Mouse (Mus musculus): ENCODE data around the gene Zim1. TPM values are rescaled to one million over a fixed set of nuclear protein-coding genes. Genes with fewer than 3 reads are reported as not detected.
A peak's percentile ranks its signal among the peaks of the same experiment; 100 is the strongest.

Zim1 gene
- total and polyA plus RNA-seq, 3 experiments: not detected

DNA sequence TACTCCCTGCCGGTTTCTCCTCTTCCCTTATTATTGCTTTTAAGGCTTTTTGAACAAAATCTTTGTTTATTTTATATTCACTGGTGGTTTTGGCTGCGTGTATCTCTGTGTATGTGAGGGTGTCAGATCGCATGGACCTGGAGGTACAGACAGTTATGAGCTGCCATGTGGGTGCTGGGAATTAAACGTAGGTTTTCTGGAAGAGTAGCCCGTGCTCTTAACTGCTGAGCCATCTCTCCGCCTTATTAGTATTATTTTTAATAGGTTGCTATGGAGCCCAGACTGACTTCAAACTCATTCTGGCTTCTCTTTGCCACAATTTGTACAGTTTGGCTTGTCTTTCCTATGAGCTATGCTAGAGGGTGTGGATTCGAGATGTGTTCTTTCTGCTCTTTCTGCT lies 32.8 kb downstream of the Zim1 start:
- H3K27me3 ChIP-seq (ENCODE audit: control insufficient read depth in 1 of 2, insufficient read depth in 2 of 2, low read length in 2 of 2): no peaks in the 10 kb centered on the region
- H3K9ac ChIP-seq (ENCODE audit: control insufficient read depth, low read depth, low read length, poor library complexity, severe bottlenecking): no peak overlapping the region
- TF ChIP-seq BHLHE40 (IDR thresholded peaks at IDR 0.05; ENCODE audit: borderline replicate concordance, low read depth, low read length) (no peak), MEF2A (IDR thresholded peaks at IDR 0.05; ENCODE audit: extremely low read depth, insufficient replicate concordance, low read depth, low read length, poor library complexity, severe bottlenecking) (no peak), EP300 (IDR thresholded peaks at IDR 0.05; ENCODE audit: low read depth in 1 of 2, low read length in 2 of 2) (no peak), UBTF (IDR thresholded peaks at IDR 0.05; ENCODE audit: borderline replicate concordance, insufficient read depth, low read depth, low read length) (no peak), KAT2A (conservative IDR thresholded peaks at IDR 0.05; ENCODE audit: low read depth, low read length) (no peak)
- H3K4me3 ChIP-seq (ENCODE audit: control insufficient read depth in 1 of 2, insufficient read depth in 1 of 2, low read depth in 2 of 2, low read length in 2 of 2): no peak overlapping the region
- H3K79me2 ChIP-seq (ENCODE audit: control insufficient read depth, insufficient read depth, low read length, poor library complexity): no peaks in the 10 kb centered on the region
- no peaks in the 10 kb centered on the region for H3K36me3 ChIP-seq (ENCODE audit: control insufficient read depth in 1 of 2, insufficient read depth in 2 of 2, low read length in 2 of 2)
- no peak overlapping the region for H3K27ac ChIP-seq (ENCODE audit: control insufficient read depth, low read depth, low read length)
- H3K4me1 ChIP-seq (ENCODE audit: control insufficient read depth in 1 of 2, insufficient read depth in 2 of 2, low read length in 2 of 2): no peaks in the 10 kb centered on the region
- no peaks in the 10 kb centered on the region for H3K9me3 ChIP-seq (replicated peaks; ENCODE audit: insufficient read depth, low read length)
- no peak for DNase-seq (ENCODE audit: low read depth, low spot score)

DNA sequence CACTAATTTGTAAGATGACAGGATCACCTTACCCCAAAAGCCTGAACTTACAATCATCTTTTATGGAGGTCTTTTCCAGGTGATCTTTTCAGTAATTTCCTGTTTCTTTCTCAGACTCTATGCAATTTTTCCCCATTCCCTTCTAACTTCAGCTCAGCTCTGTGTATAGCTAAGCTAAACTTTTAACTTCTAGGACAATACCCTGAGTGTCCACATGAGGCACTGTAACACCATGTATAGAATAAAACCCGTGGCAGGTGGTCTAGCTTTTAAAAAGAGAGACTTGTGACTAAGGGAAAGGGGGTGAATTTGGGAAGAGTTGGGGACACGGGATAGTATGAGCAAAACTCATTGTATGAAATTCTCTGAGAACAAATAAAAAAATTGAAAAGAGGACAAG lies 36.6 kb downstream of the Zim1 start:
- Histone ChIP-seq H3K9me3 (replicated peaks; ENCODE audit: insufficient read depth, low read length) (no peaks in the 10 kb centered on the region), H3K79me2 (ENCODE audit: control insufficient read depth, insufficient read depth, low read length, poor library complexity) (no peaks in the 10 kb centered on the region), H3K9ac (ENCODE audit: control insufficient read depth, low read depth, low read length, poor library complexity, severe bottlenecking) (no peak overlapping the region), H3K36me3 (ENCODE audit: control insufficient read depth in 1 of 2, insufficient read depth in 2 of 2, low read length in 2 of 2) (no peaks in the 10 kb centered on the region), H3K4me3 (ENCODE audit: control insufficient read depth in 1 of 2, insufficient read depth in 1 of 2, low read depth in 2 of 2, low read length in 2 of 2) (no peak overlapping the region), H3K4me1 (ENCODE audit: control insufficient read depth in 1 of 2, insufficient read depth in 2 of 2, low read length in 2 of 2) (no peaks in the 10 kb centered on the region), H3K27me3 (ENCODE audit: control insufficient read depth in 1 of 2, insufficient read depth in 2 of 2, low read length in 2 of 2) (no peaks in the 10 kb centered on the region), H3K27ac (ENCODE audit: control insufficient read depth, low read depth, low read length) (no peak overlapping the region)
- TF ChIP-seq NELFE (IDR thresholded peaks at IDR 0.05; ENCODE audit: low read depth, low read length) (no peak), ZMIZ1 (IDR thresholded peaks at IDR 0.05; ENCODE audit: low read depth, low read length) (no peak), CTCF (IDR thresholded peaks at IDR 0.05 in 2 of 3, conservative IDR thresholded peaks at IDR 0.05 in 1 of 3; ENCODE audit: control insufficient read depth in 1 of 3, insufficient read depth in 1 of 3, low read depth in 2 of 3, low read length in 3 of 3, poor library complexity in 1 of 3, severe bottlenecking in 1 of 3) (peak in 2 of 3 experiments; percentile 31 to 39; a peak in 4 of 6 replicates), MYB (IDR thresholded peaks at IDR 0.05; ENCODE audit: low read depth, low read length) (no peak), RAD21 (IDR thresholded peaks at IDR 0.05; ENCODE audit: low read depth, low read length) (peak; percentile 35), MYC (IDR thresholded peaks at IDR 0.05; ENCODE audit: low read depth, low read length) (no peak), USF1 (IDR thresholded peaks at IDR 0.05; ENCODE audit: low read depth, low read length) (no peak), ZKSCAN1 (IDR thresholded peaks at IDR 0.05; ENCODE audit: low read depth, low read length) (no peak), RCOR1 (IDR thresholded peaks at IDR 0.05; ENCODE audit: low read depth, low read length) (no peak), USF2 (IDR thresholded peaks at IDR 0.05; ENCODE audit: borderline replicate concordance in 1 of 2, insufficient read depth in 1 of 2, low read depth in 1 of 2, low read length in 2 of 2) (no peak), CHD2 (IDR thresholded peaks at IDR 0.05; ENCODE audit: low read length) (no peak), BHLHE40 (IDR thresholded peaks at IDR 0.05; ENCODE audit: borderline replicate concordance, low read depth, low read length) (no peak), ZC3H11A (IDR thresholded peaks at IDR 0.05; ENCODE audit: low read depth, low read length) (no peak), GABPA (IDR thresholded peaks at IDR 0.05; ENCODE audit: low read depth, low read length) (no peak), MAFK (IDR thresholded peaks at IDR 0.05; ENCODE audit: borderline replicate concordance, low read depth, low read length) (no peak), MAX (IDR thresholded peaks at IDR 0.05; ENCODE audit: low read length) (no peak)
- peak; percentile 10 for DNase-seq (ENCODE audit: low read depth, low spot score)

Measured in MEL (cell line).